Mouse (Mus musculus) stomach, embryonic 14.5 days (tissue): ENCODE measurements around the gene Rflna. TPM values are rescaled to one million over a fixed set of nuclear protein-coding genes. Genes with fewer than 3 reads are reported as not detected.

Source experiments
- polyA plus RNA-seq: library from polyadenylated mRNA; unstranded; fragments of >200 nt; fragmentation: Nextera tagmentation; extraction: Ambion mirVana; gene quantifications from 2 replicates; pipeline ENCODE4 v1.2.1, GENCODE M21; 2014

Gene Rflna
- polyA plus RNA-seq, 1 experiment from 2014 or later = 5.0 TPM

Other genes with a start within 250 kb of the Rflna start
- gene Ccdc92, start 140.8 kb upstream of the Rflna start, polyA plus RNA-seq = 8.3 and 11.5 TPM in 2 replicates
- gene Zfp664, start 140.5 kb upstream of the Rflna start, polyA plus RNA-seq = 86.6 and 97.6 TPM in 2 replicates
- 32.7 and 33.4 TPM in 2 replicates for gene Ncor2, start 176.0 kb downstream of the Rflna start, polyA plus RNA-seq